Mouse (Mus musculus): ENCODE measurements around the gene Pex11g.

Gene Pex11g

GRCm38 (mm10) chr8:3414639-3415190 is 52.8 kb downstream of the Pex11g start:
- DNase-seq, result no peak

- DNase-seq, result no peak
These were observed 54.7 kb downstream of the Pex11g start for GRCm38 (mm10) chr8:3412816-3413215.

GRCm38 (mm10) chr8:3411901-3412301 is 55.6 kb downstream of the Pex11g start:
- no peak for DNase-seq

GRCm38 (mm10) chr8:3411085-3411484 is 56.4 kb downstream of the Pex11g start:
- no peak for DNase-seq

GRCm38 (mm10) chr8:3407417-3407816 is 60.1 kb downstream of the Pex11g start:
- DNase-seq, result no peak

Measured in cerebellum, adult 9-11 months (tissue).